Mouse (Mus musculus) lung, postnatal 25 days (tissue): Measurements from ENCODE around the gene Trafd1.
"Not testable (repeated sequence)": the region's sequence is repeated elsewhere in the genome, so short reads cannot be mapped to it uniquely, and the experiment has no call there.

Source experiments
- DNase-seq: peaks from one replicate; pipeline ENCODE4 v3.0.0; 2022; ENCODE audit warnings: low spot score

Gene Trafd1

GRCm38 (mm10) chr5:121384757-121385460, 523 bp downstream of the Trafd1 start:
- peak; percentile 48 for DNase-seq

GRCm38 (mm10) chr5:121383857-121384756, 1.3 kb downstream of the Trafd1 start:
- peak; percentile 45 for DNase-seq

GRCm38 (mm10) chr5:121380692-121381091, 4.7 kb downstream of the Trafd1 start:
- no peak for DNase-seq

- no peak for DNase-seq
Observed at GRCm38 (mm10) chr5:121378678-121379256, 6.7 kb downstream of the Trafd1 start.

GRCm38 (mm10) chr5:121376972-121377371, 8.5 kb downstream of the Trafd1 start:
- DNase-seq = not testable (repeated sequence)

- DNase-seq = no peak
Observed at GRCm38 (mm10) chr5:121374790-121375189, 10.6 kb downstream of the Trafd1 start.

GRCm38 (mm10) chr5:121371712-121372111, 13.7 kb downstream of the Trafd1 start:
- no peak for DNase-seq

- no peak for DNase-seq
Observed at GRCm38 (mm10) chr5:121367255-121367654, 18.2 kb downstream of the Trafd1 start.

GRCm38 (mm10) chr5:121366449-121367225, 18.8 kb downstream of the Trafd1 start:
- peak; percentile 44 for DNase-seq

- DNase-seq = no peak
Observed at GRCm38 (mm10) chr5:121363441-121363840, 22.0 kb downstream of the Trafd1 start.

GRCm38 (mm10) chr5:121361696-121362095, 23.7 kb downstream of the Trafd1 start:
- peak; percentile 27 for DNase-seq

GRCm38 (mm10) chr5:121359229-121359628, 26.2 kb downstream of the Trafd1 start:
- no peak for DNase-seq

GRCm38 (mm10) chr5:121343997-121344396, 41.4 kb downstream of the Trafd1 start:
- DNase-seq = no peak

- no peak for DNase-seq
Observed at GRCm38 (mm10) chr5:121342490-121342889, 42.9 kb downstream of the Trafd1 start.

GRCm38 (mm10) chr5:121340965-121341473, 44.4 kb downstream of the Trafd1 start:
- no peak for DNase-seq

GRCm38 (mm10) chr5:121339507-121340230, 45.8 kb downstream of the Trafd1 start:
- peak; percentile 13 for DNase-seq

GRCm38 (mm10) chr5:121336776-121337175, 48.7 kb downstream of the Trafd1 start:
- DNase-seq = no peak

GRCm38 (mm10) chr5:121336009-121336408, 49.4 kb downstream of the Trafd1 start:
- no peak for DNase-seq

- DNase-seq = no peak
Observed at GRCm38 (mm10) chr5:121335426-121335825, 50.0 kb downstream of the Trafd1 start.

GRCm38 (mm10) chr5:121334454-121334853, 51.0 kb downstream of the Trafd1 start:
- DNase-seq = no peak

GRCm38 (mm10) chr5:121333976-121334375, 51.5 kb downstream of the Trafd1 start:
- DNase-seq = no peak
